In the genomic region with DNA sequence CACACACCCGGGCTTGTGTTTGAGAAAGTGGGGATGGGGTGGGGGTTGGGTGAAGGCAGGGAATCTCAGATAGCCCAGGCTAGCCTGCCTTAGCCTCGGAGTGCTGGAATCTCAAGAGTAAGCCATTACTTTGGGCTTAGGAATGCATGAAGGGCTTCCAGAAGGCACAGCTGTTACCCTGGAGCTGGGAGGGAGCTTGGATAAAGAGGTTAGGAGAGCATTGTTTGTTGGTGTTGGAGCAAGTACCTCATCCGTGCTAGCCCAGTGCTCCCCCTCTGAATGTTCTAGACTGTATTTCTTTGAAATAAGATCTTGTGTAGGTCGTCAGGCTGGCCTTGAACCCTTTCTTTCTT, we compare ENCODE assay signal across 7 mouse cellular contexts. TPM values are rescaled to one million over a fixed set of nuclear protein-coding genes. Genes with fewer than 3 reads are reported as not detected.
DNase-seq lines count a peak whose midpoint lies in the region; ATAC-seq and TF ChIP-seq lines count a peak whose summit lies in the region.

No protein-coding gene starts in this region.

- no peaks in the 10 kb centered on the region for H3K36me3 ChIP-seq in lung, postnatal 0 days (ENCODE audit: insufficient read depth, low read length)
- H3K36me3 ChIP-seq in embryonic facial prominence, embryonic 14.5 days (ENCODE audit: control insufficient read depth, insufficient read depth, low read length): no peaks in the 10 kb centered on the region
- no peaks in the 10 kb centered on the region for H3K36me3 ChIP-seq in limb, embryonic 12.5 days
- H3K36me3 ChIP-seq in stomach, embryonic 15.5 days: no peaks in the 10 kb centered on the region

- WGBS in lung, postnatal 0 days: 6% methylated on average over 4 of the region's 4 CpGs
- 12% methylated on average over 4 of the region's 4 CpGs for WGBS in embryonic facial prominence, embryonic 14.5 days
- WGBS in limb, embryonic 12.5 days: 23% methylated on average over 4 of the region's 4 CpGs
- 13% methylated on average over 4 of the region's 4 CpGs for WGBS in stomach, embryonic 15.5 days

- peak; percentile 89 for DNase-seq in lung, postnatal 0 days (ENCODE audit: low spot score)
- DNase-seq in lung, postnatal 14 days: no peak
- DNase-seq in embryonic facial prominence, embryonic 14.5 days (ENCODE audit: low spot score): peak; percentile 67
- no peak for DNase-seq in urinary bladder, postnatal 10 days (ENCODE audit: low spot score)
- no peak for DNase-seq in urinary bladder, postnatal 4 days (ENCODE audit: low spot score in 2 of 2)

- H3K4me3 ChIP-seq in lung, postnatal 0 days (ENCODE audit: low read depth, low read length): peak overlapping the region; percentile 42
- H3K4me3 ChIP-seq in embryonic facial prominence, embryonic 14.5 days (ENCODE audit: low read depth, low read length): peak overlapping the region; percentile 45
- H3K4me3 ChIP-seq in limb, embryonic 12.5 days (replicated peaks): peak overlapping the region; percentile 46
- peak overlapping the region; percentile 51 for H3K4me3 ChIP-seq in stomach, embryonic 15.5 days (replicated peaks)

- H3K4me2 ChIP-seq in lung, postnatal 0 days (replicated peaks; ENCODE audit: low read depth, low read length): peak overlapping the region; percentile 55
- H3K4me2 ChIP-seq in embryonic facial prominence, embryonic 14.5 days (ENCODE audit: low read depth, low read length): peak overlapping the region; percentile 79
- peak overlapping the region; percentile 66 for H3K4me2 ChIP-seq in limb, embryonic 12.5 days
- H3K4me2 ChIP-seq in stomach, embryonic 15.5 days: peak overlapping the region; percentile 77

- H3K9ac ChIP-seq in lung, postnatal 0 days (replicated peaks; ENCODE audit: low read depth): peak overlapping the region; percentile 52
- peak overlapping the region; percentile 73 for H3K9ac ChIP-seq in embryonic facial prominence, embryonic 14.5 days (ENCODE audit: low read depth, low read length)
- peak overlapping the region; percentile 61 for H3K9ac ChIP-seq in limb, embryonic 12.5 days (replicated peaks)
- H3K9ac ChIP-seq in stomach, embryonic 15.5 days: peak overlapping the region; percentile 53

- peak overlapping the region; percentile 90 for H3K27ac ChIP-seq in lung, postnatal 0 days (ENCODE audit: low read length)
- H3K27ac ChIP-seq in embryonic facial prominence, embryonic 14.5 days (replicated peaks; ENCODE audit: low read depth, low read length): peak overlapping the region; percentile 70
- peak overlapping the region; percentile 60 for H3K27ac ChIP-seq in limb, embryonic 12.5 days
- peak overlapping the region; percentile 93 for H3K27ac ChIP-seq in stomach, embryonic 15.5 days

- H3K27me3 ChIP-seq in lung, postnatal 0 days (replicated peaks; ENCODE audit: insufficient read depth, low read length): no peaks in the 10 kb centered on the region
- no peaks in the 10 kb centered on the region for H3K27me3 ChIP-seq in embryonic facial prominence, embryonic 14.5 days (replicated peaks; ENCODE audit: control insufficient read depth, insufficient read depth, low read length)
- no peaks in the 10 kb centered on the region; the same call in 1 of the 2 replicates for H3K27me3 ChIP-seq in limb, embryonic 12.5 days
- H3K27me3 ChIP-seq in stomach, embryonic 15.5 days (replicated peaks): no peaks in the 10 kb centered on the region

- no peak for TF ChIP-seq CTCF in lung, postnatal 0 days (IDR thresholded peaks at IDR 0.05)

- peaks cover 6% of the 10 kb centered on the region for H3K4me1 ChIP-seq in lung, postnatal 0 days (ENCODE audit: insufficient read depth, low read depth, low read length)
- peaks cover 22% of the 10 kb centered on the region for H3K4me1 ChIP-seq in embryonic facial prominence, embryonic 14.5 days (ENCODE audit: control insufficient read depth, insufficient read depth, low read length)
- peaks cover 17% of the 10 kb centered on the region for H3K4me1 ChIP-seq in limb, embryonic 12.5 days (replicated peaks)
- H3K4me1 ChIP-seq in stomach, embryonic 15.5 days: peaks cover 37% of the 10 kb centered on the region

- TF ChIP-seq EP300 in lung, postnatal 0 days (IDR thresholded peaks at IDR 0.05): peak; percentile 62; the same call in 1 of the 2 replicates

- peak; percentile 63 for ATAC-seq in lung, postnatal 0 days
- peak; percentile 27; the same call in 1 of the 2 replicates for ATAC-seq in embryonic facial prominence, embryonic 14.5 days (ENCODE audit: low read depth)
- ATAC-seq in limb, embryonic 12.5 days (ENCODE audit: insufficient number of reproducible peaks, insufficient read depth, low FRiP score, low TSS enrichment, low read depth): no peak
- ATAC-seq in stomach, embryonic 15.5 days (ENCODE audit: insufficient read depth, low FRiP score, low read depth): no peak

- no peaks in the 10 kb centered on the region for H3K9me3 ChIP-seq in lung, postnatal 0 days (ENCODE audit: low read length)
- no peaks in the 10 kb centered on the region for H3K9me3 ChIP-seq in embryonic facial prominence, embryonic 14.5 days (ENCODE audit: control insufficient read depth, low read length)
- H3K9me3 ChIP-seq in limb, embryonic 12.5 days: no peaks in the 10 kb centered on the region
- H3K9me3 ChIP-seq in stomach, embryonic 15.5 days: no peaks in the 10 kb centered on the region

RNA-seq across cellular contexts. Expression of gene Actb, which starts 22.8 kb away (rescaled TPM):
- 18,716 and 19,008 TPM in 2 replicates for polyA plus RNA-seq in lung, postnatal 0 days (2015; fragmentation: Nextera tagmentation; extraction: Ambion mirVana)
- 12,527 and 12,883 TPM in 2 replicates for polyA plus RNA-seq in embryonic facial prominence, embryonic 14.5 days (2014; fragmentation: Nextera tagmentation; extraction: Ambion mirVana)
- 12,553 and 13,538 TPM in 2 replicates for polyA plus RNA-seq in limb, embryonic 12.5 days (2016; fragmentation: Nextera tagmentation; extraction: Ambion mirVana)
- polyA plus RNA-seq in stomach, embryonic 15.5 days (2015; fragmentation: Nextera tagmentation; extraction: Ambion mirVana): 14,327 and 14,357 TPM in 2 replicates

RNA-seq across cellular contexts. Expression of gene Fscn1, which starts 30.8 kb away (rescaled TPM):
- 69.1 and 81.4 TPM in 2 replicates for polyA plus RNA-seq in lung, postnatal 0 days (2015; fragmentation: Nextera tagmentation; extraction: Ambion mirVana)
- 338 and 413 TPM in 2 replicates for polyA plus RNA-seq in embryonic facial prominence, embryonic 14.5 days (2014; fragmentation: Nextera tagmentation; extraction: Ambion mirVana)
- polyA plus RNA-seq in limb, embryonic 12.5 days (2016; fragmentation: Nextera tagmentation; extraction: Ambion mirVana): 576 and 587 TPM in 2 replicates
- polyA plus RNA-seq in stomach, embryonic 15.5 days (2015; fragmentation: Nextera tagmentation; extraction: Ambion mirVana): 181 and 185 TPM in 2 replicates

RNA-seq across cellular contexts. Expression of gene Fbxl18, which starts 34.2 kb away (rescaled TPM):
- polyA plus RNA-seq in lung, postnatal 0 days (2015; fragmentation: Nextera tagmentation; extraction: Ambion mirVana): 6.3 and 7.9 TPM in 2 replicates
- 9.2 and 9.4 TPM in 2 replicates for polyA plus RNA-seq in embryonic facial prominence, embryonic 14.5 days (2014; fragmentation: Nextera tagmentation; extraction: Ambion mirVana)
- 13.0 and 13.1 TPM in 2 replicates for polyA plus RNA-seq in limb, embryonic 12.5 days (2016; fragmentation: Nextera tagmentation; extraction: Ambion mirVana)
- polyA plus RNA-seq in stomach, embryonic 15.5 days (2015; fragmentation: Nextera tagmentation; extraction: Ambion mirVana): 12.3 and 12.6 TPM in 2 replicates

Comparison
In these comparisons a context has a peak if more than half of its experiments do, and no peak if none do; other contexts are left out.
1. DNase-seq: peak in lung, postnatal 0 days (single experiment) and embryonic facial prominence, embryonic 14.5 days (single experiment); none in lung, postnatal 14 days (single experiment), urinary bladder, postnatal 10 days (single experiment) and urinary bladder, postnatal 4 days (0 of 2).
2. ATAC-seq: peak in lung, postnatal 0 days (single experiment) and embryonic facial prominence, embryonic 14.5 days (single experiment); none in limb, embryonic 12.5 days (single experiment) and stomach, embryonic 15.5 days (single experiment).
3. Peak in every context shown above with its lines, with median percentiles within 50 percentile points of each other: H3K27ac ChIP-seq, H3K4me2 ChIP-seq, H3K4me3 ChIP-seq and H3K9ac ChIP-seq.